Mouse (Mus musculus) brain, embryonic 18.5 days (tissue): ENCODE results near the gene Kcng4.

ENCODE experiments used
- DNase-seq: peaks from one replicate; pipeline ENCODE4 v3.0.0-alpha.2; 2012; ENCODE audit warnings: low read depth, low spot score

Gene Kcng4

DNA sequence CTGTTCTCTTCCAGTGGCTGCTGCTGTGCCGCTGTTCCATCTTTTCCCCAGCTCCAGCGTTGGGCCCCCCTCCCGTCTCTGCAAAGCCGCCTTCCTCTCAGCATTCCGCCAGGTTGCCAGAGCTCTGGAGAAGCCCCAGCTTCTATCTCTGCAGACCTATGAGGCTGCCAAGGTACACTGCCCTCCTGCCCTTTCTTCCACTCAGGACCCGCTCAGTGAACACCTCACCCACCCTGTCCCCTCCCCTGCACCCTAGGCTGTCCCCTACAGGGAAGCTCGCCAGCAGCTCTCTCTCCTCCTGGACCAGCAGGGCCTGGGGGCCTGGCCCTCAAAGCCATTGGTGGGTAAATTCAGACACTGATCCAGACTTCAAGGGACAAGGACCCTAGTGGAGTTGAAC, 19.1 kb downstream of the Kcng4 start:
- no peak for DNase-seq

DNA sequence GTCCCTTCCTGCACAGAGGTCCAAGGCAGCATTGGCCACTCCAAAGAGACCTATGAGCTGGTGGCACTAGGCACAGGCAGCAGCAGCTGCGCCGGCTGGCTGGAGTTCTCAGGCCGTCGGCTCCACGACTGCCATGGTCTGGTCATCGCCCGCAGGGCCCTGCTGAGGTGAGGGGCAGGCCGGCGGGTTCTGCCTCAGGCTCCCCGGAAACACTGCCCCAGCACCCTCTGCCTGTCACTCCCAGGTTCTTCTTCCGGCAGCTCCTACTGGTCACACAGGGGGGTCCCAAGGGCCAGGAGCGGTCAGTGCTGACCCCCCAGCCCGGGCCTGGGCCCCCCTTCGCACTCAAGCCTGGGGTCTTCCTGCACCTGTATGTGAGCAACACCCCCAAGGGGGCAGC, 20.4 kb downstream of the Kcng4 start:
- no peak for DNase-seq

DNA sequence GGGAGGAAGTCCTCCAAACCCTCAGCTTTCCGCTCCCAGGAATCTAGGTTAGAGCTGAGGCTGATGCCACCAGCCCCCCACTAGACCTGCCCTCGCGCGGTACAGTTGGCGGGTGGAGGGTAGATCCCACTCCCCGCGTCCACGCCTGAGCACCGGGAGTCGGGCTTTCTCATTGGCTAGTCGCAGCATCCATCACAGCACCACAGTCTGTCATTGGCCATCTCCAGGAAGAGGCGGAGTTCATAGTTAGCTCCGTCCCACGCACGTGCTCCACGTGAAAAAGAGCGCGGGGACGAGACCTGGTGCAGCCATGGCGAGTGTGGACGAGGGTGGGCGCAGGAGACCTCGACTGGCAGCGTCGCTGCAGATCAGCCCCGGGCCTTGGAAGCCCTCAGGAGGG, 23.0 kb downstream of the Kcng4 start, which contains the start of gene Adad2:
TSS of gene Adad2 (plus strand) at position 277 of the 400 bp plus-strand sequence.
- no peak for DNase-seq

DNA sequence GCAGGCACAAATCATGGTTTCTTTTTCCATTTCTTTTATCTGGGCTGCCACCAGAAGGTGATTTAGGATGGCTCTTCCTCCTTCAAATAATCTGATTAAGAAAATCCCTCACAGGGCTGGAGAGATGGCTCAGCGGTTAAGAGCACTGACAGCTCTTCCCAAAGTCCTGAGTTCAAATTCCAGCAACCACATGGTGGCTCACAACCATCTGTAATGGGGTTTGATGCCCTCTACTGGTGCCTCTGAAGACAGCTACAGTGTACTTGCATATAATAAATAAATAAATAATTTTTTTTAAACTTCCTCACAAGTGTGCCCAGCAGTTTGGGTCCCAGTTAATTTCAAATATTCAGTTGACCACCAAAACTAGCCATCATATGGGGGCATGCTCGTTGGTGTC, 29.3 kb downstream of the Kcng4 start:
- DNase-seq, result no peak

DNA sequence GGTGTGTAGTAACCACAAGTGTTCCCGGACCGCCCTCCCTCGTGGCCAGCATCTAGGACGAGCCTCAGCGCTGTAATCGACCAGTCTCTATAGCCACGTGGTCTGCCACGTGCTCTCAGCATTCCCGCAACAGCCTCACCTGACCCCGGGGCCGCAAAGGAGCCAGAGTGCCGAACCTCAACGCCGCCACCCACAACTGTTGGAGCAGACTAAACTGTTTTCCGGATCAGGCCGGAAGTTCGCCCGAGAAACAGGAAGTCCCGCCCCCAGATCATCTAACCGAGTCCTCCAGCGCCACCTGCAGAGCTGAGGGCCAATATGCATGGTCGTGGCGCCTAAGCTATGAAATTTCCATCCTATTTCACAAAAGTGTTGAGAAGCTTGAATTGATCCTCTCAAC, 30.5 kb downstream of the Kcng4 start, which contains the start of gene Taf1c:
TSS of gene Taf1c (minus strand) at position 227 of the 400 bp plus-strand sequence.
- DNase-seq, result peak; percentile 76

DNA sequence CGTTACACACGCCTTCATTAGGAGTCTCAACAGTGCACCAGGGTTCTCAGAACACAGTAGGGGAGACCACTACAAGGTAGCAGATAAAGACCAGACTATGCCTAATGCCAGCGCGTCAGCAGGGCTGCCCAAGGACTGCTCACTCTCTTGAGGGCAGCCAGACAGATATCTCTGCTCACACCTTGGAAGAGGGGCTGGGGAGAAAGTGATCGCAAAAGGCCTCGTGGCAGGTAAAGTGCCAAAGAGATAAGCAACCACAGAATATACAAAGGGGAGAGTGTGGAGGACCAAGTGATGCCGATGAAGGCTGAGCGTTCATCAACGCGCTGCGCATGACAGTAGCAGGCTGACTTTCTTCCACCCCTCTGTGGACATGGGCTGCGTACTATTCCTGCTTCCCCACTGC, 31.1 kb downstream of the Kcng4 start:
- DNase-seq, result no peak

DNA sequence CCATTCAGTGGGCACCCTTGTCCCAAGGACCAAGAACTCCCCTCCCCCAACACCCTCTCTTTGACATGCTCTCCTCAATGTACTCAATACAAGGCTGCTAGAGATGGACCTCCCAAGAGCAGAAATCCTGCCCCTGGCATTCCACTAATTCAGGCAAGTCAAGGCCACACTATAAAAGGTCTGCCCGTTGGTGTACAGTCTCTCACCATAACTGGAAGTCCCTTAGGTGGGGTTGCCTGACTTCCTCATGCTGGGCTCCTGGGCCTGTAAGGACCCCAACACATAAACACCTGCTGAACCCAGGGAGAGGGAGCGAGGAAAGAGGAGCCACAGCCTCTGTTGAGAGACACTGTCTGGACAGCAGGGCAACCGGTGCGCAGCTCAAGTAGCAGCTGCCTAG, 31.7 kb downstream of the Kcng4 start:
- no peak for DNase-seq

DNA sequence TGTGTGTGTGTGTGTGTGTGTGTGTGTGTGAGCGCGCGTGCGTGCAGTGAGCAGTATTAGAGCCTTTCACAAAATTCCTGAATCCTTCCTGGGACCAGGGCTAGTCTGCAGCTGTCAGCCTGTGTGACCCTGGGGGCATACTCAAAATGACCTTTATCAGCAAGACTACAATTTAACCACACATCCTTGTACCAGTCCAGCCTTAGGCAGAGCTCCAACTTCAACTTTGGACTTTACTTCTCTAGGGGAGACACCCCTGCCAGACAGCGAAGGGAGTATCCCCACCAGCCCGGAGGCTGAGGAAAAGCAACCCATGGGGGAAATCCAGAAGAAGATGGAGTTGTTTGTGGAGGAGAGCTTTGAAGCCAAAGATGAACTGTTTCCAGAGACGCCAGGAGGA, 44.0 kb downstream of the Kcng4 start:
- DNase-seq, result no peak

DNA sequence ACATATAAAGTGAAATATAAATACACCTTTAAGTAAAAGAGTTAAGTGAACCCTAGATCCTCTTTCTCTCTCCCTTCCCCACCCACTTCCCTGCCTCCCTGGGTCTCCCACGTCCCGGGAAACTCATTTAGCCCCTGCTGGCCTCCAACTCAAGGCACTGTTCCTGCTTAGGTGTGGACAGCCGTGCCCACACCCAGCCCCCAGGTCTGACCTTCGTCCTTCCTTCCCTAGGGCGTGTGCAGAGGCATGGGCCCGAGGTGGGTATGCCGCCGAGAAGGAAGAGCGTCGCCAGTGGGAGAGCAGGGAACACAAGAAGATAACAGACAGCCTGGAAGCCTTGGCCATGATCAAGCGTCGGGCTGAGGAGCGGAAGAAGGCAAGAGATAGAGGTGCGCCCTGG, 45.1 kb downstream of the Kcng4 start:
- no peak for DNase-seq

DNA sequence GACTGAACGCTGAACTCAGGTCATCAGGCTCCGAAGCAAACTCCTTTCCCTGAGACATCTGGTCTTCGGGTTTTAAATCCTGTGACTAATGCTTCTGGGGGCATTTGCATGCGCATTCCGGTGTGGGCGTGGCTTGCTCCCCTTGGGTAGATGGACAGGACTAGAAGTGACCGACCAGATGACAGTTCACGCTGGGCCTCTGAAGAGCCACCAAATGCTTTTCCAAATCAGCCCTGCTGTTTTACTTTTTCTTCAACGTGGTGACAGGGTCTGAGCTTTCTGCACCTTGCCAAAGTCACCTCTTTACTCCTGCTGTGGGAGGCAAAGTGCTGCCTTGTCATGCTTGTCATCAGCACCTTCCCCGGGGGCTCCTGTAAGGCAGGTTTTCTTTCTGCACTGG, 46.6 kb downstream of the Kcng4 start:
- no peak for DNase-seq

DNA sequence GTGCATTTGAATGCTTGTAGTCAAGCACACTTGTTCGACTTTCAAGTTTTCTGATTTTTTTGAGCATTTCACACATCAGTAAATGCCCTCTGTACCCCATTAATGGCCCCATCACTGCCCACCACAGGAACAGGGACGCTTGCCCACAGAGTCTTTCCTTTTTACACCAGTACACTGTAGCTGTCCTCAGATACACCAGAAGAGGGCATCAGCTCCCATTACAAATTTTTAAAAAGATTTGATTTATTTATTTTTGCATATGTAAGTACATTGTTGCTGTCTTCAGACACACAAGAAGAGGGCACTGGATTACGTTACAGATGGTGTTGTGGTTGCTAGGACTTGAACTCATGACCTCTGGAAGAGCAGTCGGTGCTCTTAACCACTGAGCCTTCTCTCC, 47.2 kb downstream of the Kcng4 start:
- no peak for DNase-seq

DNA sequence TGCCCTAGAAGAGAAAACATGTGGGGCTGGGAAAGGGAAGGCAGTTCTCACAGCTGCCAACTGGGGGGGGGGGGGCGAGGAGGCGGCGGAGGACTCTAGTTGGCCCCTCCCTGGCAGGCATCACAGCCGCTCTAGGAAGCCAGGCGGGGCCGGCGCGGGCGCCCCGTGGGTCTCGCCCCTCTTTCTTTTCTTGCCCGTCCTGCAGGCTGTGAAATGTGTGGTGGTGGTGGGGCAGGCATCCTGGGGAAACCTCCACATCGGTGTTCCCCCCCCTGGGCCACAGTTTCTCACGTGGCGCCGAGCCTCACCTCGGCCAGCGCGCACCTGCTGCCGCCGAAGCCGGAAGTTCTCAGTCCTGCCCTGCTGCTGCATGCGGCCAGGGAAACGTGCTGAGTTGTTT, 49.6 kb downstream of the Kcng4 start:
- no peak for DNase-seq

DNA sequence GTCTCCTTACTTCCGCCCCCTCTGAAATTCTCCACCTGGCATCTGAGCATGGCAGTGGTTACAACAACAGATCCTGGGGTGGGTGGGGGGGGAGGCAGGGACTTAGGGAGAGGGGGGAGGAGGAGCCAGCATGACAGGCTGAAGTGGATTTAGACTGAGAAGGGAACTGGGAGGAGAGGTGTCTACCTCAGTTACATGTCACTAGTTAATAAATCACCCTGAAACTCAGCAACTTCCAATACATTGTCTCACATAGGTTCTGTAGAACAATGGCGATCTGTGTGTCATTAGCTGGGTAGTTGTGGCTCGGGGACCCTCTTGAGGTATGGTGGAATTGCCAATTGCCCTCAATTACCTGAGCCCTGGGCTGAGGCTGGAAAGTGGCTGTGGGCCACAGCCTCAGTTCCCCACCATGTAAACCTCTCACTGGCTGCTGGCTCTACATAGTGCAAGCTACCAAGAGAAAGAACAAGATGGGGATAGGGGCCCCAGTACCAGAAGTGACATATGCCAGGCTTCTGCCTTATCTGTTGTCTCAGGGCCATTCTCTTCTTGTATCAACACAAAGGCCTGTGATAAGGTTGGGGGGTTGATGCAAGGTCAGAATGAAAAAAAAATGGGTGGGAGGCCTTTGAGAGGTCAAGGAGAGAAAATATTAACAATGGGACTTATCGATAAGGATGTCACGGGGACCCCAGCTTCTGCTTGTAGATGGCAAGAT, 54.9 kb downstream of the Kcng4 start:
- DNase-seq, result no peak

DNA sequence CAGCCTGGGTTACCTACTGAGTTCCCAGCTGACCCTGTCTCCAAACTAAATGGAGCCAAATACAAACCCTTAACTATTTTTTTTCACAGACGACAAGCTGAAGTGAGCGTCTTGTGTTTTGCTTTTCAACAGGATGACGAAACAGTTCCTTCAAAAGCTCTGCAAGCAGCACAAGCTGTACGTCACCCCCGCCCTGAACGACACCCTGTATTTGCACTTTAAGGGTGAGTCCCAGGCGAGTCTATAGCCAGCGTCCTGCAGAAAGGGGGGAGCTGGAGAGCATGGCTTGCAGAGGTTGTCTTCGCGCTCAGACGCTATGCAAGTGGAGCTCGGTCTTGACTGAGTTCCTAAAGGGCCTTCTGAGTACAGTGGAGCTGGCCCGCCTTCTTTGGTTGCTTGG, 56.4 kb downstream of the Kcng4 start:
- no peak for DNase-seq

DNA sequence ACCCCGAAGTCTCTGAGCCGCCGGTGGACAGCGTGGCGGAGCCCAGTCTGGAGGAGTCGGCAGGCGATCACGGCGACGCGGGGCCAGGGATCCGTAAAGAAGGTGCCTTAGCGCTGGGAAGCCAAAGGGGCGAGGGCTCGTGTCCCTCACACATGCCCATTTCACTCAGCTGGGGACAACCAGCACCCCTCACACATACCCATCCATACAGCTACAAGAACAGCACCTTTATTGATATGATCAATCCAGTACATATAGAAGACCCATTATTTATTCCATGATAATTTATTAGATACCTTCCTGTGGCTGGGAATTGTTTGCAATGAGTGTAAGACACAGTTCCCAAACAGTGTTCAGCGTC, 60.1 kb downstream of the Kcng4 start:
- no peak for DNase-seq

DNA sequence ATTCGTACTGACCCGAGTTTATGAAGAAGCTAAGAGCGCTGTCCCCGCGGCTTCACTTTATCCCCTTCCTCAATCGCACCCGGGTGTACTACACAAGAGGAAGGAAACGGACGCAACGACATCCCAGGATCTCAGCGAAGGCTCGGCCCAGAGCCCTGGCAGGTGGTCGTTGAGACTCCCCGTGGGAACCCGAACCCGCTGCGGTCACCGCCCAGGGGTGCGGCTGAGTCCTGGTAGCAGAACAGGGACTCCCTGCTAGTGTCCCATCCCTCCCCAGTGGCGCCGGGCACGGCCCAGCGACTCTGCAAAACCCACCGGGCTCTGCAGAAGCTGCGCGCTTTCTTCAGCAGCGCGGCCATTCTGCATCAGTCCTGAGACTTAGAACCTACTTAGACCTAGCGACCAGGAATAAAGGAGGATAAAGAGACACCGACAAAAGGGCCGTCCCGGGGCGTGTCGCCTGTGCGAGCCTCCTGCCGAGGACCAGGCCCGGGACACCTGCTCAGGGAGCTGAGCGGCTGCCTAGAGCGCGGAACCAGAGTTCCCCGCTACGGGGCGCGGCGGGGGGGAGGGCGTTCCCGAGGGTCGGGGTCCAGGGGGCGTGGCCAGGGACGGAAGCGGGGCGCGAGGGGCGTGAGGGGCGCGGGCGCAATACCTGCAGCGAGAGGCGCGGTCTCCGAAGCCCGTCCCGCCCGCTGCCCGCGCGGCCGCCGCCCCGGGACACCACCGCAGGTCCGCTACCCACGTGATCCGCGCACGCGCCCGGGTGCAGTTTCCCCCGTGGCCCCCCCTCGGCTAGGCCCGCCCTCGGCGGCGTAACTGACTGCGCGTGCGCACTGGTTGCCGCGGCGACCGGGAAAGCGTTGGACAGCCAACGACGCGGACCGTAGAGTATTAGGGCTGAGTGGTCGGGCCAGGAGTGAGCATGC, 60.8 kb downstream of the Kcng4 start, which contains the start of the genes Hsdl1 and Dnaaf1:
TSS of gene Hsdl1 (minus strand) at position 747 of the 929 bp plus-strand sequence.
TSS of gene Dnaaf1 (plus strand) at position 799 of the 929 bp plus-strand sequence.
- DNase-seq, result peak; percentile 76
